ENCODE assay signal across 23 mouse cellular contexts in the genomic region with DNA sequence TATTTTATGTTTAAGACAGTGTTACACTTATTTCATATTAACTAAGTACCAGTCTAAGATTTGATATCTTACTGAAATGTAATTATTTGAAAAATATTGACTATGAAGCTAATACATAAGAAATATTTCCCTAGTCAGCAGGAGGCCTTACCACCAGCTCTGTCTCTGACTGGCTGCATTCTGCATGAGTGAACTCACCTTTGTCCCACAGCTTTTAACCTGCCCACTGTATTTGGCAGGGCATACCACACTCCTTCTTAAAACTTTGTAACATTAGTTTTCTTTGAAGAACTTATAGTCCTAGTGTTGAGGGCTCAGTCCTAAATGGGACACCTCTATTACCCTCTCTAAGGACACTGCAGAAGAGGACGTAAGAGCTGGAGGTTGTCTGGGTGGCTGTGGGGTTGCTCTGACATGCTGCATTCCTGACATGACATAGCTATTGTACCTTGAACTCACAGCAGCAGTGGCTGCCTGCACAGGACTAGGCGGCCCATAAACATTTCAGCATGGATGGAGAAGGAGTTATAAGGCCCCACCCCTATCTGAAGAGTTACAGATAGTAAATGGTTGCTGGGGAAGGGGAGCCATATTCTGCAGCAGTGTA. TPM values are rescaled to one million over a fixed set of nuclear protein-coding genes. Genes with fewer than 3 reads are reported as not detected.
A peak's percentile ranks its signal among the peaks of the same experiment; 100 is the strongest.
DNase-seq lines count a peak whose midpoint lies in the region; ATAC-seq and TF ChIP-seq lines count a peak whose summit lies in the region.
"Had no signal": no experiment of that assay in that cellular context is flagged by ENCODE, and none has a peak within 500 bp of the region (broad histone marks: within the 10 kb centered on the region; RNA-seq: fewer than 3 reads in every experiment).

No protein-coding gene starts in this region.

- TF ChIP-seq POLR2A in liver, adult 2 months (IDR thresholded peaks at IDR 0.05; ENCODE audit: extremely low read depth, insufficient read depth, low read length) = no peak

- peak; percentile 6 for DNase-seq in liver, adult 2 months (ENCODE audit: extremely low read depth, low read depth, low spot score)
- DNase-seq in liver, postnatal 0 days = no peak
- DNase-seq in kidney, adult 11 months = peak; percentile 68
- peak; percentile 52 to 60 for DNase-seq in kidney, postnatal 36 days
- no peak for DNase-seq in heart, embryonic 10.5 days (ENCODE audit: low spot score)
- no peak for DNase-seq in adrenal gland, postnatal 36 days
- DNase-seq: adrenal gland, postnatal 14 days; cerebellum, adult 8-10 months; cerebellum, postnatal 36 days; gastrocnemius, postnatal 14 days; heart, adult 18-20 months; heart, postnatal 14 days; layer of hippocampus, adult 9-11 months; right cerebral cortex, postnatal 14 days had no signal

- no peaks in the 10 kb centered on the region for H3K27me3 ChIP-seq in liver, adult 2 months (ENCODE audit: control insufficient read depth, insufficient read depth, low read length)
- H3K27me3 ChIP-seq in liver, postnatal 0 days (ENCODE audit: insufficient read depth, low read length) = no peaks in the 10 kb centered on the region
- no peaks in the 10 kb centered on the region for H3K27me3 ChIP-seq in kidney, embryonic 15.5 days
- no peaks in the 10 kb centered on the region for H3K27me3 ChIP-seq in heart, embryonic 10.5 days (ENCODE audit: insufficient read depth, poor library complexity, severe bottlenecking)
- H3K27me3 ChIP-seq: heart, embryonic 13.5 days; limb, embryonic 15.5 days; liver, embryonic 15.5 days had no signal

- no peak for TF ChIP-seq EP300 in liver, postnatal 0 days (IDR thresholded peaks at IDR 0.05; ENCODE audit: low read depth)

- no peak for TF ChIP-seq CTCF in liver, adult 2 months (IDR thresholded peaks at IDR 0.05; ENCODE audit: low read depth, low read length)
- TF ChIP-seq CTCF in liver, postnatal 0 days (IDR thresholded peaks at IDR 0.05; ENCODE audit: low read depth) = no peak

- no peaks in the 10 kb centered on the region for H3K79me2 ChIP-seq in liver, adult 2 months (ENCODE audit: control insufficient read depth, insufficient read depth, low read length)

- no peak for ATAC-seq in liver, postnatal 0 days
- ATAC-seq in kidney, embryonic 15.5 days (replicated peaks; ENCODE audit: low FRiP score) = peak; percentile 79
- ATAC-seq: forebrain, embryonic 16.5 days; hindbrain, postnatal 0 days had no signal

- H3K27ac ChIP-seq in liver, adult 2 months (replicated peaks; ENCODE audit: insufficient read depth, low read depth, low read length) = no peak overlapping the region
- no peak overlapping the region for H3K27ac ChIP-seq in liver, postnatal 0 days (ENCODE audit: low read depth)
- peak overlapping the region; percentile 54; the same call in 1 of the 2 replicates for H3K27ac ChIP-seq in kidney, embryonic 15.5 days
- no peak overlapping the region for H3K27ac ChIP-seq in heart, embryonic 10.5 days
- H3K27ac ChIP-seq: embryonic facial prominence, embryonic 10.5 days; heart, embryonic 13.5 days; hindbrain, postnatal 0 days; limb, embryonic 15.5 days; liver, embryonic 15.5 days; macrophage; stomach, postnatal 0 days had no signal

- no peak overlapping the region for H3K4me2 ChIP-seq in liver, postnatal 0 days (ENCODE audit: low read depth, low read length)
- H3K4me2 ChIP-seq in kidney, embryonic 15.5 days = no peak overlapping the region
- H3K4me2 ChIP-seq: heart, embryonic 13.5 days; limb, embryonic 15.5 days; liver, embryonic 15.5 days had no signal

- no peak overlapping the region for H3K4me3 ChIP-seq in liver, adult 2 months (ENCODE audit: insufficient read depth, low read depth, low read length)
- no peak overlapping the region for H3K4me3 ChIP-seq in liver, postnatal 0 days (ENCODE audit: low read depth, low read length)
- H3K4me3 ChIP-seq in kidney, embryonic 15.5 days (replicated peaks) = no peak overlapping the region
- no peak overlapping the region for H3K4me3 ChIP-seq in heart, embryonic 10.5 days
- H3K4me3 ChIP-seq: embryonic facial prominence, embryonic 10.5 days; heart, embryonic 13.5 days; limb, embryonic 15.5 days; liver, embryonic 15.5 days had no signal

- no peaks in the 10 kb centered on the region for H3K9me3 ChIP-seq in liver, postnatal 0 days (ENCODE audit: low read length)
- no peaks in the 10 kb centered on the region for H3K9me3 ChIP-seq in kidney, embryonic 15.5 days (replicated peaks)
- no peaks in the 10 kb centered on the region for H3K9me3 ChIP-seq in heart, embryonic 10.5 days
- H3K9me3 ChIP-seq: embryonic facial prominence, embryonic 10.5 days; heart, embryonic 13.5 days; limb, embryonic 15.5 days; liver, embryonic 15.5 days had no signal

- WGBS in liver, adult 2 months = 77% methylated on average over 2 of the region's 2 CpGs
- 67% methylated on average over 2 of the region's 2 CpGs for WGBS in liver, postnatal 0 days (ENCODE audit: insufficient replicate concordance)
- 72% methylated on average over 2 of the region's 2 CpGs for WGBS in kidney, embryonic 15.5 days
- WGBS in heart, embryonic 10.5 days = 59% methylated on average over 2 of the region's 2 CpGs

- no peak overlapping the region for H3K9ac ChIP-seq in liver, adult 2 months (ENCODE audit: low read depth, low read length)
- no peak overlapping the region for H3K9ac ChIP-seq in liver, postnatal 0 days (replicated peaks)
- H3K9ac ChIP-seq in kidney, embryonic 15.5 days = no peak overlapping the region
- H3K9ac ChIP-seq: heart, embryonic 13.5 days; limb, embryonic 15.5 days; liver, embryonic 15.5 days had no signal

- no peaks in the 10 kb centered on the region for H3K36me3 ChIP-seq in liver, adult 2 months (ENCODE audit: control insufficient read depth, insufficient read depth, low read length)
- H3K36me3 ChIP-seq in liver, postnatal 0 days (replicated peaks; ENCODE audit: insufficient read depth, low read length) = no peaks in the 10 kb centered on the region
- peaks cover 4% of the 10 kb centered on the region; the same call in 1 of the 2 replicates for H3K36me3 ChIP-seq in kidney, embryonic 15.5 days
- peaks cover 12% of the 10 kb centered on the region for H3K36me3 ChIP-seq in heart, embryonic 10.5 days
- H3K36me3 ChIP-seq: liver, embryonic 15.5 days had no signal

- no peaks in the 10 kb centered on the region for H3K4me1 ChIP-seq in liver, adult 2 months (ENCODE audit: control insufficient read depth, insufficient read depth, low read length)
- H3K4me1 ChIP-seq in liver, postnatal 0 days (ENCODE audit: insufficient read depth) = no peaks in the 10 kb centered on the region
- no peaks in the 10 kb centered on the region for H3K4me1 ChIP-seq in kidney, embryonic 15.5 days
- H3K4me1 ChIP-seq in heart, embryonic 10.5 days = 0 out of 2 replicates have a peak, but pooled peaks cover 3% of the 10 kb centered on the region
- H3K4me1 ChIP-seq: embryonic facial prominence, embryonic 10.5 days; limb, embryonic 15.5 days; liver, embryonic 15.5 days had no signal

RNA-seq across cellular contexts. Expression of a gene that starts 45.9 kb away (rescaled TPM):
- 0.74 and 1.1 TPM in 2 replicates for total RNA-seq in liver, adult 2 months (2014; rRNA removed)
- 0.06 and 0.17 TPM in 2 replicates for polyA plus RNA-seq in liver, adult 2 months (2012; rRNA removed)
- polyA plus RNA-seq in liver, postnatal 0 days (2015; fragmentation: Nextera tagmentation; extraction: Ambion mirVana) = 1.2 and 1.3 TPM in 2 replicates
- 14.8 and 16.1 TPM in 2 replicates for polyA plus RNA-seq in kidney, embryonic 15.5 days (2015; fragmentation: Nextera tagmentation; extraction: Ambion mirVana)
- 13.6 and 15.4 TPM in 2 replicates for polyA plus RNA-seq in heart, embryonic 10.5 days (2016; fragmentation: Nextera tagmentation; extraction: Ambion mirVana)
- 10 to 100 TPM; 49.7 to 51.3 TPM for total RNA-seq in adrenal gland, postnatal 36 days (2021)

Comparison
In these comparisons a context has a peak if more than half of its experiments do, and no peak if none do; other contexts are left out.
1. DNase-seq: peak in liver, adult 2 months (single experiment), kidney, adult 11 months (single experiment) and kidney, postnatal 36 days (2 of 2); none in liver, postnatal 0 days (single experiment), heart, embryonic 10.5 days (single experiment) and adrenal gland, postnatal 36 days (0 of 2).